Mouse (Mus musculus) intestine, embryonic 15.5 days (tissue): ENCODE measurements around the gene Gnai3. TPM values are rescaled to one million over a fixed set of nuclear protein-coding genes. Genes with fewer than 3 reads are reported as not detected.

Experiments used
- ATAC-seq: fragments of 200-750 bp; cut with Nextera tagmentation; 2 replicates; pipeline ENCODE4 v1.8.0; 2017; ENCODE audit warnings: moderate TSS enrichment, moderate library complexity
- H3K27ac ChIP-seq: fragments of 300-500 bp; sonication (generic); 2 replicates; pipeline ENCODE4 v1.5.1; 2015; ENCODE audit warnings: mild to moderate bottlenecking, inconsistent platforms
- H3K27me3 ChIP-seq: fragments of 300-500 bp; sonication (generic); replicated peaks from 2 replicates; pipeline ENCODE4 v1.6.1; 2015; ENCODE audit warnings: inconsistent platforms
- H3K36me3 ChIP-seq: fragments of 300-500 bp; sonication (generic); 2 replicates; pipeline ENCODE4 v1.6.1; 2015; ENCODE audit warnings: inconsistent platforms
- H3K4me1 ChIP-seq: fragments of 300-500 bp; sonication (generic); replicated peaks from 2 replicates; pipeline ENCODE4 v1.6.1; 2015; ENCODE audit warnings: inconsistent platforms
- H3K4me2 ChIP-seq: fragments of 300-500 bp; sonication (generic); replicated peaks from 2 replicates; pipeline ENCODE4 v1.6.1; 2015; ENCODE audit warnings: mild to moderate bottlenecking, inconsistent platforms
- H3K4me3 ChIP-seq: fragments of 300-500 bp; sonication (generic); replicated peaks from 2 replicates; pipeline ENCODE4 v1.5.1; 2015; ENCODE audit warnings: inconsistent platforms
- H3K9ac ChIP-seq: fragments of 300-500 bp; sonication (generic); 2 replicates; pipeline ENCODE4 v1.6.1; 2015; ENCODE audit warnings: inconsistent platforms
- H3K9me3 ChIP-seq: fragments of 300-500 bp; sonication (generic); 2 replicates; pipeline ENCODE4 v1.6.1; 2016; ENCODE audit warnings: inconsistent platforms
- WGBS: fragments of 180-500 bp; shearing (Covaris S2); methylation state at CpG from one replicate; pipeline ENCODE4 v1.1.7; 2015; 5-methylcytosine and 5-hydroxymethylcytosine counted together
- polyA plus RNA-seq: library from polyadenylated mRNA; unstranded; fragments of >200 nt; fragmentation: Nextera tagmentation; extraction: Ambion mirVana; gene quantifications from 2 replicates; pipeline ENCODE4 v1.2.1, GENCODE M21; 2015

Gene Gnai3
- polyA plus RNA-seq, 1 experiment from 2014 or later: 183 TPM

DNA sequence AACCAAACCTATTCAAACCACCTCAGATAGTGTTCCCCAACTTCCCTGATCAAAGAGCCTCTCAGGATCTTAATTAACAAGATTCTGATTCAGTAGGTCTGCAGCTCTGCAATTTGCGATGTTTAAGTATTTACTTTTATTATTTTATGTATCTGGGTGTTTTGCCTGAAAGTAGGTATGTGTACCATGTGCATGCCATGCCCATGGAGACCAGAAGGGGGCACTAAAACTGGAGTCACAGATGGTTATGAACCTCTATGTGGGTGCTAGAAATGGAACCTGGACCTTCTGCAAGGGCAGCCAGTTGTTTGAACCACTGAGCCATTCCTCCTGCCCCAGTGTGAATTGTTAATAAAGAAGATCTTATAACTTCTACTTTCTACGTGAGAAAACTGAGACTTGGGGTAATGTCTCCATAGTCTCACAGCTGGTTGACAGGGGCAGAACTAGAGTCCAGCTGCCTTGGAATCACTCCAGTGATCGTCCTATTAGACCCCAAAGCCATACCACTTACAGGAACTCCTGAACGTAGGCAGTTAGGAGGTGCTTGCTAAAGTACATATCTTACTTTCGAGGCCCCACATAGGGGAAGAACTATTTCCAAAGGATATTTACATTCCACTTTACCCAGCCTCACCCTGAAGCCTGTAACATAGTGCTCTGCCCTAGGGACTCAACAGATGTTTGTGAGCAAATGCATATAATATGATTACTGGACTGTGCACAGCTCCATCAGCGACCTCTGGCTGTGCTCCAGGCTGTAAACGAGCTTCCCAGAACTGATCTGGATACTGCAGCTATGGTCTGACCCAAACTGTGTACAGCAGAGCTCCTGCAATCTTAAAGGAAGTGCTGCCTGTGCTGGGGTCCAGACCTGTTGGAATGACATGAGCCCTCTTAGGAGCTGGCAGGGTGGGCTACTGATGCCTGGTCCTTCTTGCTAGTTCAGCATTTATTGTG, 33.1 kb upstream of the Gnai3 start:
- H3K27ac ChIP-seq: no peak overlapping the region
- H3K4me2 ChIP-seq: no peak overlapping the region
- H3K36me3 ChIP-seq: no peaks in the 10 kb centered on the region
- no peak overlapping the region for H3K9ac ChIP-seq
- peak; percentile 61; the same call in 1 of the 2 replicates for ATAC-seq
- H3K4me1 ChIP-seq: 0 out of 2 replicates have a peak, but pooled peaks cover 4% of the 10 kb centered on the region
- no peak overlapping the region for H3K4me3 ChIP-seq
- no peaks in the 10 kb centered on the region for H3K9me3 ChIP-seq
- H3K27me3 ChIP-seq: no peaks in the 10 kb centered on the region
- 53% methylated on average over 7 of the region's 7 CpGs for WGBS

DNA sequence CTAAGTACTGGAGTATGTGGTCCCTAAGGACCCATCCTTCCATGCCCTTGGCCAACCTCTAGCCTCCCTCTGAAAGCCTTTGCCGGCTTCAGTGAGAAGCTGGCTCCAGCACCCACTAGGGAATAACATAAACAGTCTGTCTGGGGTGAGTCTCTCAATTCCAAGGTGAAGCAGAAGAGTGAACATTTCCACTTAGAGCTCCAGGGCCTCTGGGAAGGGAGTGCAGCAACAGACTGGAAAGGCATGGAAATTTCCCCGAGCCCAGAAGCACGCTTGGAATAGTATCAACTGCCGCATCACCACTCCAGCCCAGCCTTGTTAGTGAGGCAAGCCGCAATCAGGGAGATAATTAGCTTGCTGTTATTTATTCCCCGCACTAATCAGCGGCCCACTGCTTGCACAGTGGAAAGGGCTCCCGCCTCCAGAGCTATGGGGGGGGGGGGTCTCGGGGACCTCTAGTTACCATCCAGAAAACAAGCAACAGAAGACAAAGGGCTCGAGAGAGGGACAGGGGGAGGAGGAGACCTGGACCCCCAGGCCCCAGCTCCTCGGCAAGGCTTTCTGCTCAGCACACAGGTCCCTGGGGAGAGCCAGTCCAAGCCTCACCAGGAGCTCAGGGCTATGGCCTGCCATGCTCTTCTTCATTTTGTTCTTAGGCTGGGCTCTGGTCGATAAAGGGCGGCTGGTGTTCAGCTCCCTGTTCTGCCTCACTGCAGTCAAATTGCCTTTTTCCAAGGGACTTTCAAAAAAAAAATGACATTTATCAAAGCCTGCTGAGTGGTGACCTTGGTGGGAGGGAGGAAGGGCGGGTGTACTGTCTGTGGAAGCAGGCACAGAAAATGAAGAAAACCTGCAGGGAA, 29.0 kb upstream of the Gnai3 start:
- Histone ChIP-seq H3K4me1 (0 out of 2 replicates have a peak, but pooled peaks cover 4% of the 10 kb centered on the region), H3K4me3 (no peak overlapping the region), H3K4me2 (0 out of 2 replicates have a peak overlapping the region, but pooled peaks have one; percentile 17), H3K36me3 (no peaks in the 10 kb centered on the region), H3K9ac (no peak overlapping the region), H3K27ac (peak overlapping the region; percentile 27; the same call in 1 of the 2 replicates), H3K27me3 (no peaks in the 10 kb centered on the region), H3K9me3 (no peaks in the 10 kb centered on the region)
- WGBS: 31% methylated on average over 14 of the region's 14 CpGs
- ATAC-seq: peak; percentile 63

DNA sequence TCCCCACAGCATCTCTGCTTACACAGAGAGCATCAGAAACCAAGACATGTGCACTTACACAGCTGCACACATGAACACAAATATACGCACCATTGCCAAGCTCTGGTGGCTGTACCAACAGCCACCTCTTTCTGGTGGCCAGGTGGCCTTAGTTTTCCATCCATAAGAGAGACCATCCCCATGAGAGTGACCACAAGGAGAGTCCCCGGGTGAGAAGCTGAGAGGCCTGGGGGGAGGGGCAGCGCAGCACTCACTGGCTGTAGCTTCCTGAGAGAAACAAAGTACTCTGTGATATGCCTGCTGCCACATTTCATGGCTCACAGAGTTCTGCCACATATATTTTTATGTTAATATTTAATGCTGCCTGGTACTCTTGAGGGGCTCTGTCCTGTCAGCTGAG, 23.3 kb upstream of the Gnai3 start:
- Histone ChIP-seq H3K4me3 (no peak overlapping the region), H3K4me2 (no peak overlapping the region), H3K27ac (no peak overlapping the region), H3K27me3 (no peaks in the 10 kb centered on the region), H3K36me3 (no peaks in the 10 kb centered on the region), H3K4me1 (peaks cover 21% of the 10 kb centered on the region), H3K9ac (no peak overlapping the region), H3K9me3 (no peaks in the 10 kb centered on the region)
- 48% methylated on average over 3 of the region's 3 CpGs for WGBS
- ATAC-seq: no peak

DNA sequence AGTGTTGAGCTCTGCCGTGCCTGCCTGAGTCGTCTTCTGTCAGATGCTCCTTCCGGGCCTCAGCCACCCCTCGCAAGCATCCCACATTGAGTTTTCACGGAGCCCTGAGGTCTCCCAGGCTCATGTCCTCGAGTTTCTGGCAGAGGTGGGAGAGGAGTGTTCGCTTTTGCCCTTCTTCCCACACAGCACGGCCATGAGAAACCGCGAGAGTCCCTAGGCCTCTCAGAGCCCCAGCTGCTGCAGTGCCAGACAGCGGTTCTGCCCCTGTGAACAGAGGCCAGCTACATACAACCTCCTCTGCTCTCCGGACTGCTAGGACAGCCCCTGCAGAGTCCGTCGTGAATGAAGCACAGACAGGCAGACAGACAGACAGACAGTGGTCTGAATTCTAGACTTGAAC, 21.6 kb upstream of the Gnai3 start:
- no peak overlapping the region for H3K4me3 ChIP-seq
- 55% methylated on average over 14 of the region's 14 CpGs for WGBS
- H3K27ac ChIP-seq: 0 out of 2 replicates have a peak overlapping the region, but pooled peaks have one; percentile 27
- no peaks in the 10 kb centered on the region for H3K36me3 ChIP-seq
- no peak overlapping the region for H3K4me2 ChIP-seq
- no peak for ATAC-seq
- H3K4me1 ChIP-seq: peaks cover 21% of the 10 kb centered on the region
- no peaks in the 10 kb centered on the region for H3K9me3 ChIP-seq
- no peak overlapping the region for H3K9ac ChIP-seq
- no peaks in the 10 kb centered on the region for H3K27me3 ChIP-seq

DNA sequence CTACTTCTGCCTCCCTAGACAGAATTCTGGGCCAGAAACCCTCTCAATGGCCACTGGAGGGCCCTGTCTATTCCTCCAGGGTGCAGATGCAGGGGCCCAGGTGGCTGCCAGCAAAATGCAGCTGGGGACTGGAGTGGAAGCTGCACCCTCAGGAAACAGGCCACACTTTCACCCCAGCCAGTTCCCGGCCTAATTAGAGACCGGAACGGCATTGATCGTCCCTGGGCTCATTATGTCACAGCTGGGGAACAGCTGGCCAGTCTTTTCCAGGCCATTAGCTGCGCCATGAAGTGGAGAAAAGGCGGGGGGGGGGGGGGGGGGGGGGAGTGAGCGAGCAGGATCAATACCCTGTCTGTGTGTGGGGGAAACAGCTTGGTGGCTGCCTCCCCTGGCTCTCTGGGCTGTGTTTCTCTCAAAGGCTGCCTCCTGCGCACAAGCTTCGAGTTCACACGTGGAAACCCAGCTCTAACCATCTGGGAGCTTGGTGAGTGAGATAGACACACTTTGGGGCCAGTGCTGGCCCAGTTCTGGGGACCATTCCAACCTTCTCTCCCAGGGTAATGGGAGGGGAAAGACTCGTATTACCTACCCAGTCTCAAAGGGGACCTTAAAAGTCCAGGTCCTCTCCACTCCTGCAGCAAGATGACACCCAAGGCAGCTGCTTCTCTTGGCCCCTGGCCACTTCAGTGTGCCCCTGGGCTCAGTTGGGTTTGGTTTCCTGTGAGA, 20.7 kb upstream of the Gnai3 start:
- peak; percentile 68 for ATAC-seq
- Histone ChIP-seq H3K4me1 (peaks cover 21% of the 10 kb centered on the region), H3K4me3 (no peak overlapping the region), H3K4me2 (no peak overlapping the region), H3K9me3 (no peaks in the 10 kb centered on the region), H3K27me3 (no peaks in the 10 kb centered on the region), H3K9ac (no peak overlapping the region), H3K36me3 (no peaks in the 10 kb centered on the region), H3K27ac (no peak overlapping the region)
- WGBS: 28% methylated on average over 10 of the region's 11 CpGs

DNA sequence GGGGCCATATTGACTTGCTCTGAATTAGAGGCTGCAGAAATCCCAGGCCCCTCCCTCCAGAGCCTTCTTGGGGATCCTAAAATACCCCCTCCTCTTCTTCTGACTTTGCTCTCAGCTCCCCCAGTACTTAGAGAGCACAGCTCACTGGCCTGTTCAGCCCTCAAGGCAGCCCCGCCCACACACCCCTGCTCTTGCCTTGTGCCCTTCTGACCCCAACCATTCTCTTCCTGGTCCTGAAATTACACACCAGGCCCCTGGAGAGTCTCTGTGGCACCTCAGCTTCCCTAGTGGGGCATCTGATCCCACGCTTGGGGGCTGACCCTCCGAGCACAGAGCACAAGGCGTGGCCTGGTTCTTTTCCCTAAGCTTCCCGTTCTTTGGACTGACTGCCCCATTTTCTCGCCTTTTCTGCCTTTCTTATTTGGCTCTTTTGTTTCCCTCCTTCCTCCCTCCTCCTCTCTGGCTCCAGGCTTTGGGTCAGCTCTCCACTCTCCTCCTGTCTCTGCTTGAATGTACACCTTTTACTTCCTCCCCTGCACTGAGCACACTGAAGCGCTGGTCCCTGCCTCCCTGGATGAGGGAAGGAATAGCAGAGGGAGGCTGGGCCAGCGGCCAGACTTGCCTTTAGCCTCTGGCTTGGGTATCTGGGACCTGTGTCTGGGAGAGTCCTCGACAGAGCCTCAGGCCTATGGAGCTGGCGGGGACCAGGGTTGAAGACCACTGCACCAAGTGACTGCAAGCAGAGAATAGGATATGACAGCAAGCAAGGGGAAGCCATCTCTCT, 19.8 kb upstream of the Gnai3 start:
- no peaks in the 10 kb centered on the region for H3K9me3 ChIP-seq
- ATAC-seq: peak; percentile 58
- no peak overlapping the region for H3K4me3 ChIP-seq
- WGBS: 54% methylated on average over 10 of the region's 10 CpGs
- H3K36me3 ChIP-seq: no peaks in the 10 kb centered on the region
- peaks cover 21% of the 10 kb centered on the region for H3K4me1 ChIP-seq
- H3K27ac ChIP-seq: no peak overlapping the region
- H3K27me3 ChIP-seq: no peaks in the 10 kb centered on the region
- 0 out of 2 replicates have a peak overlapping the region, but pooled peaks have one; percentile 24 for H3K4me2 ChIP-seq
- no peak overlapping the region for H3K9ac ChIP-seq

DNA sequence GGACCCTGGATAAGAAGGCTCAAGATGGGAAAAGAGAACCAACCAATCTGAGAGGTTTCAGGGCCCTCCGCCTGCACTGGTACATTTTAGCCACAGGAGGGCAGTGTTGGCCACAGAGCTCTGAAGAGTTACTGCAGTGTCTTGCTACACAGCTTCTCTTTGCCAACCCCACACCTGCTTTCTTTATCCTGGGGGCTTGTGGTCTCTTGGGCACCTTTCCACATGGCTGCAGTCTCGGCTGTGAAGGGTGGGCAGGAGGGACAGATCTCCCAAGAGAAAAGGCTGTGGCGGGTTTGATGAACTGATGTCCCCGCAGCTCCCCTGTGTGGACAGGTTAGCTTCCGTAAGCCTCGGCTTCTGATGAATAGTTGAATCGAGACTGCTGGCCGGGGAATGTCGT, 18.9 kb upstream of the Gnai3 start:
- 17% methylated on average over 9 of the region's 9 CpGs for WGBS
- Histone ChIP-seq H3K4me2 (peak overlapping the region; percentile 55), H3K4me3 (no peak overlapping the region; the same call in 1 of the 2 replicates), H3K9ac (no peak overlapping the region), H3K9me3 (no peaks in the 10 kb centered on the region), H3K36me3 (no peaks in the 10 kb centered on the region), H3K27ac (no peak overlapping the region), H3K27me3 (no peaks in the 10 kb centered on the region), H3K4me1 (peaks cover 21% of the 10 kb centered on the region)
- peak; percentile 67 for ATAC-seq

DNA sequence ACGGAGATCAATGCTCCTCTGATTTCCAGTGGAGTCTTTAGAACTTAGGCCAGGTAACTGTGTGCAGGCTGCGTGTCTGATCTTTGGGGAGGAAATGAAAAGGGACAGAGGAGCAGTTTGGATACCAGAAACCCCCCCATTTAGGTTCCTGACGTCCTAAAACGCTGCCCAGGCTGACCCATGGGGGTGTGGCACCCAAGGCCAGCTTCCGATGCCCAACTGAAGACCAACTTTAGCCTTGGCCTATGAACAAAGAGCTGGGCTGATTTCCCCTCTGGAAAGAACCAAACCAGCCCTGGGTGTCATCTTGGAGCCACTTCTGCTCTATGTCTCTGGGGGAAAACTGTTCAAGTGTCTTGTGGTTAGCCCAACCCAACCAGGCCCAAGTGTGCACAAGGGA, 18.1 kb upstream of the Gnai3 start:
- no peak for ATAC-seq
- no peak overlapping the region for H3K9ac ChIP-seq
- H3K9me3 ChIP-seq: no peaks in the 10 kb centered on the region
- no peaks in the 10 kb centered on the region for H3K27me3 ChIP-seq
- H3K4me2 ChIP-seq: no peak overlapping the region
- H3K4me1 ChIP-seq: peaks cover 21% of the 10 kb centered on the region
- no peaks in the 10 kb centered on the region for H3K36me3 ChIP-seq
- no peak overlapping the region for H3K4me3 ChIP-seq
- 61% methylated on average over 5 of the region's 5 CpGs for WGBS
- H3K27ac ChIP-seq: no peak overlapping the region

DNA sequence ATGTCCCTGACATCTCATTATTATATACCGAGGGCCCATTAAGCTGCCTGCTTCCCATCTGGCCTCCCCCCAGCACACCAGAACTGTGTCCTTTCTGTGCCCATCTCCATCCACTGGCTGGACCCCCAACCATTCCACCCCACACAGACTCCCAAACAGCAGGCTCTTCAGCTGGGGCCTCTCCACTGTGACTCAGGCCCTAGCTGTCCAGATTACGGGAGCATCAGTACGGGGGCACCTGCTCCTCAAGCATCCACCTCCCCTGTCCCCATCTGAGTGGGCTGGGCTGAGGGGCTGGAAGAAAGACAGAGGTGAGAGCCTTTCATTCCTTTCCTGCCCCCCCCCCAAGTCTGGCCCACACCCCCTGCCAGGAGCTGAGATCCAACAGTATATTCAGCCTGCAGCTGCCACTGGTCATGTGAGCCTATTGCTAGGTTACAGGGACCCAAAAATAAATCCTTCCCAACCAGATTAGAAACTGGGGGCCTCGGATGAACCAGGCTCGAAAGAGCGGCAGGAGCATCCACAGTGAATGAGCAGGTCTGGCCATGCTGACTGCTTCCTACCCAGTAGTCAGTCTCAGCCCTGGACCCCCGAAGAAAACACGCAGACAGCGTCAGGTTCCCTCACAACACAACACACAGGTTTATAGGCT, 12.6 kb upstream of the Gnai3 start:
- 0 out of 2 replicates have a peak, but pooled peaks cover 3% of the 10 kb centered on the region for H3K4me1 ChIP-seq
- no peak overlapping the region for H3K27ac ChIP-seq
- H3K36me3 ChIP-seq: no peaks in the 10 kb centered on the region
- no peaks in the 10 kb centered on the region for H3K27me3 ChIP-seq
- WGBS: 59% methylated on average over 9 of the region's 9 CpGs
- ATAC-seq: peak; percentile 47
- no peak overlapping the region for H3K9ac ChIP-seq
- no peak overlapping the region for H3K4me3 ChIP-seq
- no peak overlapping the region for H3K4me2 ChIP-seq
- H3K9me3 ChIP-seq: no peaks in the 10 kb centered on the region

DNA sequence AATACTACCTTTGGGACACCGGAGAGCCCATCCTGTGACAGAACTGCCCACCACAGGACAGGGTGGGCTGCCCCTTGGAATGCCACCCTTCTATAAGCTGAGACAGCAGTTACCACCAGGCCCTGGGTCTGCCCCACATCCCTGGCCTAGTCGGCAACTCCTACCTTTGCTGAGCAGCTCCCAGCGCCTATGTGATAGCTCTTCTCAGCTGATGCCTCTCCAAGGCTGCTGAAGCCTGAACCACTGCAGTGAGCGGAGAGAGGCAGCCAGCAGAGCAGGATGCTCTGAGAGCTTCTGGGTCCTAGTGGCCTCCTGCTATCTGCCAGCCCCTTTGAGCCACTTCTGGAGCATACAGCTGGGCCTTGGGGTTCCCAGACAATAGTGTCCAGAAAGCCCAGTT, 8.7 kb upstream of the Gnai3 start, which contains the start of gene Gpr61:
Gpr61 (minus strand) TSS at position 227 of the 400 bp plus-strand sequence.
- Histone ChIP-seq H3K4me1 (0 out of 2 replicates have a peak, but pooled peaks cover 3% of the 10 kb centered on the region), H3K4me3 (no peak within 1 kb of the TSS), H3K9me3 (no peaks in the 10 kb centered on the region), H3K27ac (no peak within 1 kb of the TSS), H3K27me3 (no peaks in the 10 kb centered on the region), H3K4me2 (no peak within 1 kb of the TSS), H3K9ac (no peak within 1 kb of the TSS), H3K36me3 (no peaks in the 10 kb centered on the region)
- WGBS: 45% methylated on average over 4 of the region's 4 CpGs
- no peak for ATAC-seq

DNA sequence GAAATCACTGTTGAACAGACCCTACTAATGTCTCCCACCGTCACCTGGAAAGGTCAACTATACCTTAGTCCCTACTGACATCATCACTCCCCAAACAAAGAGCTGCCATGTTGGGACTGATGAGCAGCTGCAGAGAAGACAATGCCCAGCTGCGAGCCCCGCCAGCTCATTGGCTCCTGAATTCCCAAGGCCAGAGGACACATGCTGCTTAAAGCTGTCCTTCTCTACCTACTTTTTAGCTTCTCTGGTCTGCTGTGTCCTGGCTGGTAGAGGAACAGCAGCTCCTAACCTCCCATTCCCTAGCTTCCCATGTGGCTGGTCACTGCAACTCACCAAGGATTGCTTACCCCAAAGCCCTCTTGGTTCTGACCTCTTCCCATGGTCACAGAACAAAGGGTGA, 6.3 kb upstream of the Gnai3 start:
- no peak overlapping the region for H3K4me3 ChIP-seq
- WGBS: 86% methylated on average over 3 of the region's 3 CpGs
- no peak overlapping the region for H3K4me2 ChIP-seq
- H3K9ac ChIP-seq: no peak overlapping the region
- H3K36me3 ChIP-seq: no peaks in the 10 kb centered on the region
- 0 out of 2 replicates have a peak, but pooled peaks cover 2% of the 10 kb centered on the region for H3K4me1 ChIP-seq
- no peaks in the 10 kb centered on the region for H3K9me3 ChIP-seq
- no peak for ATAC-seq
- no peak overlapping the region for H3K27ac ChIP-seq
- H3K27me3 ChIP-seq: no peaks in the 10 kb centered on the region
